ENCODE assay signal across 24 mouse cellular contexts in the genomic region with DNA sequence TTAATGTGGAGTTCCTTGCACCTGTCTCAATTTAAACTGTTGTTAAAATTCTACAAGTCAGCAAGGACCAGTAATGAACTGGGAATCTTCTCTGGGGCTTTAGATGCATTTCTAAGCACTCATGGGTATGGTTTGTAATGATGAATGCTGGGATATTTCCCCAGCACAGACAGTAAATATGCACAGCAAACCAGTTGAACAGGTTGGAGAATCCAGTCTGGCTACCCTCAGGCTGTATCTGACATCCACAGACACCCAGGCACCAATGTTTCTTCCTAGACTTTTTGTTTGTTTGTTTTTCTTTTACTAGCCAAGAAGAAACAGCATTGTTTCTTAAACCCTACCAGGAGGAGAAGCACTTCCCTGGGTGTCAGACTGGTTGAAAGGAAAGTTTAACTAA.
A peak's percentile ranks its signal among the peaks of the same experiment; 100 is the strongest.
DNase-seq lines count a peak whose midpoint lies in the region; ATAC-seq and TF ChIP-seq lines count a peak whose summit lies in the region.
"Had no signal": no experiment of that assay in that cellular context is flagged by ENCODE, and none has a peak within 500 bp of the region (broad histone marks: within the 10 kb centered on the region; RNA-seq: fewer than 3 reads in every experiment).

No protein-coding gene starts in this region.

- TF ChIP-seq CTCF in stomach, postnatal 0 days (IDR thresholded peaks at IDR 0.05; ENCODE audit: low read depth) = no peak

- no peaks in the 10 kb centered on the region for H3K9me3 ChIP-seq in kidney, embryonic 14.5 days (ENCODE audit: control insufficient read depth, low read length)
- H3K9me3 ChIP-seq in stomach, postnatal 0 days (ENCODE audit: control insufficient read depth, low read length) = no peaks in the 10 kb centered on the region
- H3K9me3 ChIP-seq: embryonic facial prominence, embryonic 13.5 days; G1E; heart, embryonic 10.5 days; limb, embryonic 13.5 days; liver, embryonic 13.5 days; midbrain, embryonic 12.5 days; neural tube, embryonic 15.5 days had no signal

- no peaks in the 10 kb centered on the region for H3K36me3 ChIP-seq in kidney, embryonic 14.5 days (ENCODE audit: control insufficient read depth, insufficient read depth, low read length)
- H3K36me3 ChIP-seq in stomach, postnatal 0 days (ENCODE audit: control insufficient read depth, insufficient read depth, low read length) = no peaks in the 10 kb centered on the region
- H3K36me3 ChIP-seq: embryonic facial prominence, embryonic 13.5 days; G1E; heart, embryonic 10.5 days; limb, embryonic 13.5 days; liver, embryonic 13.5 days; midbrain, embryonic 12.5 days; neural tube, embryonic 15.5 days had no signal

- DNase-seq in kidney, adult 9 months = peak; percentile 3
- DNase-seq in urinary bladder, postnatal 14 days (ENCODE audit: low spot score) = peak; percentile 68
- DNase-seq in urinary bladder, postnatal 4 days (ENCODE audit: low spot score in 2 of 2) = no peak
- DNase-seq in forelimb bud, embryonic 11.5 days (ENCODE audit: low read depth, low spot score) = peak; percentile 2
- peak; percentile 40 for DNase-seq in stomach, postnatal 0 days (ENCODE audit: low spot score)
- no peak for DNase-seq in B cell, adult 2 months
- DNase-seq: adrenal gland, postnatal 36 days; cerebellum, adult 9-11 months; kidney, adult 11 months; kidney, postnatal 36 days; liver, embryonic 13.5 days; lung, adult 2 months; thymus, postnatal 25 days had no signal

- H3K4me2 ChIP-seq in kidney, embryonic 14.5 days (replicated peaks; ENCODE audit: low read depth, low read length) = no peak overlapping the region
- H3K4me2 ChIP-seq in stomach, postnatal 0 days (replicated peaks; ENCODE audit: low read depth) = no peak overlapping the region
- H3K4me2 ChIP-seq: embryonic facial prominence, embryonic 13.5 days; limb, embryonic 13.5 days; liver, embryonic 13.5 days; midbrain, embryonic 12.5 days; neural tube, embryonic 15.5 days had no signal

- H3K4me1 ChIP-seq in kidney, embryonic 14.5 days (ENCODE audit: control insufficient read depth, insufficient read depth, low read length) = no peaks in the 10 kb centered on the region
- H3K4me1 ChIP-seq in stomach, postnatal 0 days (replicated peaks; ENCODE audit: control insufficient read depth, insufficient read depth) = no peaks in the 10 kb centered on the region
- H3K4me1 ChIP-seq: embryonic facial prominence, embryonic 13.5 days; liver, embryonic 13.5 days; midbrain, embryonic 12.5 days; neural tube, embryonic 15.5 days had no signal

- H3K27me3 ChIP-seq in kidney, embryonic 14.5 days (ENCODE audit: control insufficient read depth, insufficient read depth, low read length) = no peaks in the 10 kb centered on the region
- H3K27me3 ChIP-seq in stomach, postnatal 0 days (ENCODE audit: control insufficient read depth, insufficient read depth, low read length) = no peaks in the 10 kb centered on the region
- H3K27me3 ChIP-seq: CH12.LX; embryonic facial prominence, embryonic 13.5 days; limb, embryonic 13.5 days; liver, embryonic 13.5 days; midbrain, embryonic 12.5 days; neural tube, embryonic 15.5 days; Patski had no signal

- H3K9ac ChIP-seq in kidney, embryonic 14.5 days (ENCODE audit: low read depth, low read length) = no peak overlapping the region
- no peak overlapping the region for H3K9ac ChIP-seq in stomach, postnatal 0 days (ENCODE audit: low read length)
- H3K9ac ChIP-seq: embryonic facial prominence, embryonic 13.5 days; limb, embryonic 13.5 days; liver, embryonic 13.5 days; midbrain, embryonic 12.5 days; neural tube, embryonic 15.5 days had no signal

- no peak overlapping the region for H3K27ac ChIP-seq in kidney, embryonic 14.5 days (ENCODE audit: low read depth, low read length)
- no peak overlapping the region; the same call in 1 of the 2 replicates for H3K27ac ChIP-seq in stomach, postnatal 0 days (replicated peaks)
- H3K27ac ChIP-seq: embryonic facial prominence, embryonic 13.5 days; heart, embryonic 10.5 days; hindbrain, postnatal 0 days; limb, embryonic 13.5 days; liver, embryonic 13.5 days; midbrain, embryonic 12.5 days; neural tube, embryonic 15.5 days had no signal

- H3K4me3 ChIP-seq in kidney, embryonic 14.5 days (ENCODE audit: low read length) = no peak overlapping the region
- no peak overlapping the region for H3K4me3 ChIP-seq in stomach, postnatal 0 days (ENCODE audit: low read depth, low read length)
- H3K4me3 ChIP-seq: embryonic facial prominence, embryonic 13.5 days; heart, embryonic 10.5 days; limb, embryonic 13.5 days; liver, embryonic 13.5 days; midbrain, embryonic 12.5 days; neural tube, embryonic 15.5 days had no signal

- TF ChIP-seq EP300 in stomach, postnatal 0 days (optimal IDR thresholded peaks at IDR 0.05) = no peak

- ATAC-seq in kidney, embryonic 14.5 days (ENCODE audit: low FRiP score, low TSS enrichment) = no peak
- ATAC-seq in stomach, postnatal 0 days (ENCODE audit: low FRiP score, low TSS enrichment) = no peak
- ATAC-seq: forebrain, embryonic 14.5 days; hindbrain, postnatal 0 days; Patski had no signal

Comparison
In these comparisons a context has a peak if more than half of its experiments do, and no peak if none do; other contexts are left out.
1. DNase-seq: peak in kidney, adult 9 months (single experiment), urinary bladder, postnatal 14 days (single experiment), forelimb bud, embryonic 11.5 days (single experiment) and stomach, postnatal 0 days (single experiment); none in urinary bladder, postnatal 4 days (0 of 2) and B cell, adult 2 months (0 of 2).